Mouse (Mus musculus): ENCODE results near the gene Cnga1. TPM values are rescaled to one million over a fixed set of nuclear protein-coding genes. Genes with fewer than 3 reads are reported as not detected.

Gene Cnga1
- not detected in 2 replicates for polyA plus RNA-seq (2015; fragmentation: Nextera tagmentation; extraction: Ambion mirVana)

- Histone ChIP-seq H3K9me3 (ENCODE audit: control insufficient read depth) (no peaks in the 10 kb centered on the region), H3K4me2 (replicated peaks; ENCODE audit: low read depth) (no peak within 1 kb of the TSS), H3K4me1 (replicated peaks; ENCODE audit: control insufficient read depth, insufficient read depth, low read length) (no peaks in the 10 kb centered on the region; the same call in 1 of the 2 replicates), H3K36me3 (ENCODE audit: control insufficient read depth, insufficient read depth) (no peaks in the 10 kb centered on the region), H3K4me3 (ENCODE audit: low read depth, low read length) (no peak within 1 kb of the TSS), H3K27ac (ENCODE audit: low read depth, low read length) (no peak within 1 kb of the TSS), H3K9ac (ENCODE audit: low read depth, low read length) (no peak within 1 kb of the TSS), H3K27me3 (replicated peaks; ENCODE audit: control insufficient read depth, insufficient read depth, low read length) (no peaks in the 10 kb centered on the region)
- ATAC-seq = no peak
- WGBS = 24% methylated on average over 1 of the region's 1 CpGs
- TF ChIP-seq CTCF (IDR thresholded peaks at IDR 0.05; ENCODE audit: low read depth) = no peak
Observed at GRCm38 (mm10) chr5:72644175-72644574, at the start of gene Cnga1. Gene Cnga1, minus strand, starts transcription at chr5:72644275.

- no peak for ATAC-seq
- no peaks in the 10 kb centered on the region for H3K4me1 ChIP-seq (replicated peaks; ENCODE audit: control insufficient read depth, insufficient read depth, low read length)
- no peaks in the 10 kb centered on the region for H3K36me3 ChIP-seq (ENCODE audit: control insufficient read depth, insufficient read depth)
- no peak overlapping the region for H3K27ac ChIP-seq (ENCODE audit: low read depth, low read length)
- 95% methylated on average over 5 of the region's 5 CpGs for WGBS
- H3K27me3 ChIP-seq (replicated peaks; ENCODE audit: control insufficient read depth, insufficient read depth, low read length) = no peaks in the 10 kb centered on the region
- no peaks in the 10 kb centered on the region for H3K9me3 ChIP-seq (ENCODE audit: control insufficient read depth)
- H3K4me3 ChIP-seq (ENCODE audit: low read depth, low read length) = no peak overlapping the region
- no peak for TF ChIP-seq CTCF (IDR thresholded peaks at IDR 0.05; ENCODE audit: low read depth)
- no peak overlapping the region for H3K9ac ChIP-seq (ENCODE audit: low read depth, low read length)
- H3K4me2 ChIP-seq (replicated peaks; ENCODE audit: low read depth) = no peak overlapping the region
Observed at GRCm38 (mm10) chr5:72690516-72690915, 46.4 kb upstream of the Cnga1 start.

GRCm38 (mm10) chr5:72689556-72689955 lies 45.5 kb upstream of the Cnga1 start:
- 92% methylated on average over 7 of the region's 7 CpGs for WGBS

GRCm38 (mm10) chr5:72681451-72681850 lies 37.4 kb upstream of the Cnga1 start:
- no peak overlapping the region for H3K4me2 ChIP-seq (replicated peaks; ENCODE audit: low read depth)
- no peak overlapping the region for H3K4me3 ChIP-seq (ENCODE audit: low read depth, low read length)
- H3K4me1 ChIP-seq (replicated peaks; ENCODE audit: control insufficient read depth, insufficient read depth, low read length) = no peaks in the 10 kb centered on the region
- no peak overlapping the region for H3K27ac ChIP-seq (ENCODE audit: low read depth, low read length)
- TF ChIP-seq CTCF (IDR thresholded peaks at IDR 0.05; ENCODE audit: low read depth) = no peak
- H3K9me3 ChIP-seq (ENCODE audit: control insufficient read depth) = no peaks in the 10 kb centered on the region
- ATAC-seq = peak; percentile 51
- 36% methylated on average over 6 of the region's 6 CpGs for WGBS
- no peaks in the 10 kb centered on the region for H3K27me3 ChIP-seq (replicated peaks; ENCODE audit: control insufficient read depth, insufficient read depth, low read length)
- H3K9ac ChIP-seq (ENCODE audit: low read depth, low read length) = no peak overlapping the region
- no peaks in the 10 kb centered on the region for H3K36me3 ChIP-seq (ENCODE audit: control insufficient read depth, insufficient read depth)

More at GRCm38 (mm10) chr5:72689556-72689955, 45.5 kb upstream of the Cnga1 start:
- no peak for TF ChIP-seq CTCF (IDR thresholded peaks at IDR 0.05; ENCODE audit: low read depth)
- Histone ChIP-seq H3K27ac (ENCODE audit: low read depth, low read length) (no peak overlapping the region), H3K4me3 (ENCODE audit: low read depth, low read length) (no peak overlapping the region), H3K4me1 (replicated peaks; ENCODE audit: control insufficient read depth, insufficient read depth, low read length) (no peaks in the 10 kb centered on the region), H3K27me3 (replicated peaks; ENCODE audit: control insufficient read depth, insufficient read depth, low read length) (no peaks in the 10 kb centered on the region), H3K36me3 (ENCODE audit: control insufficient read depth, insufficient read depth) (no peaks in the 10 kb centered on the region), H3K4me2 (replicated peaks; ENCODE audit: low read depth) (no peak overlapping the region), H3K9ac (ENCODE audit: low read depth, low read length) (no peak overlapping the region), H3K9me3 (ENCODE audit: control insufficient read depth) (no peaks in the 10 kb centered on the region)
- no peak for ATAC-seq

GRCm38 (mm10) chr5:72674994-72675542 lies 31.0 kb upstream of the Cnga1 start:
- Histone ChIP-seq H3K27ac (ENCODE audit: low read depth, low read length) (no peak overlapping the region), H3K4me1 (replicated peaks; ENCODE audit: control insufficient read depth, insufficient read depth, low read length) (no peaks in the 10 kb centered on the region), H3K36me3 (ENCODE audit: control insufficient read depth, insufficient read depth) (no peaks in the 10 kb centered on the region), H3K27me3 (replicated peaks; ENCODE audit: control insufficient read depth, insufficient read depth, low read length) (no peaks in the 10 kb centered on the region), H3K9ac (ENCODE audit: low read depth, low read length) (no peak overlapping the region), H3K9me3 (ENCODE audit: control insufficient read depth) (no peaks in the 10 kb centered on the region), H3K4me3 (ENCODE audit: low read depth, low read length) (no peak overlapping the region), H3K4me2 (replicated peaks; ENCODE audit: low read depth) (no peak overlapping the region)
- WGBS = 52% methylated on average over 9 of the region's 9 CpGs
- peak; percentile 43 for ATAC-seq
- 0 out of 2 replicates have a peak, but pooled peaks have one; percentile 13 for TF ChIP-seq CTCF (IDR thresholded peaks at IDR 0.05; ENCODE audit: low read depth)

GRCm38 (mm10) chr5:72671017-72671699 lies 27.1 kb upstream of the Cnga1 start:
- H3K27me3 ChIP-seq (replicated peaks; ENCODE audit: control insufficient read depth, insufficient read depth, low read length) = no peaks in the 10 kb centered on the region
- H3K4me1 ChIP-seq (replicated peaks; ENCODE audit: control insufficient read depth, insufficient read depth, low read length) = no peaks in the 10 kb centered on the region
- no peak for TF ChIP-seq CTCF (IDR thresholded peaks at IDR 0.05; ENCODE audit: low read depth)
- no peak overlapping the region for H3K4me3 ChIP-seq (ENCODE audit: low read depth, low read length)
- 83% methylated on average over 8 of the region's 8 CpGs for WGBS
- H3K27ac ChIP-seq (ENCODE audit: low read depth, low read length) = no peak overlapping the region
- no peak for ATAC-seq
- no peaks in the 10 kb centered on the region for H3K9me3 ChIP-seq (ENCODE audit: control insufficient read depth)
- 0 out of 2 replicates have a peak, but pooled peaks cover 5% of the 10 kb centered on the region for H3K36me3 ChIP-seq (ENCODE audit: control insufficient read depth, insufficient read depth)
- H3K9ac ChIP-seq (ENCODE audit: low read depth, low read length) = no peak overlapping the region
- no peak overlapping the region for H3K4me2 ChIP-seq (replicated peaks; ENCODE audit: low read depth)
